Mouse (Mus musculus): Measurements from ENCODE around the gene Tab2.

GRCm38 (mm10) chr10:7869746-7870145, 86.3 kb downstream of the Tab2 start:
- TF ChIP-seq CTCF (IDR thresholded peaks at IDR 0.05; ENCODE audit: low read depth, low read length) (no peak), POLR2A (IDR thresholded peaks at IDR 0.05; ENCODE audit: extremely low read depth, insufficient read depth, low read length) (no peak)

Data from liver, adult 2 months (tissue).